Mouse (Mus musculus) thymus, postnatal 14 days (tissue): ENCODE results near the gene Bola2.

Source experiments
- DNase-seq: peaks from one replicate; pipeline ENCODE4 v3.0.0; 2021

Gene Bola2

DNA sequence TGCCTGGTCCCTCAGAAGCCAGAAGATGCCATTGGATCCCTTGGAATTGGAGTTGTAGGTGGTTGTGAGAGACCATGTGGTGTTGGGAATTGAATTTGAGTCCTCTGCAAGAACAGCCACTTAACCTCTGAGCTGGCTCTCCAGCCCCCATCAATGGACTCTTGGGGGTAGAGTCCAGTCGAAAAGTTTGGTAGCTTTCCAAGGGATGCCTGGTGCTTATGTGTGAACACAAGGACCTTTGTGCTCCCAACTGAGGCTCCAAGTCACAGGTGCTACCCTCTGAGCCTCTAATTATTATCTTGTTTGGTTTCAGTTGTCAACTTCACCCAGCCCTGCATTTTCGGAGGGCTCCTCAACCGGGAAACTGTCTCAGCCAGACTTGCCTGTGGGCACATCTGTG is 4.5 kb upstream of the Bola2 start:
- DNase-seq: no peak

DNA sequence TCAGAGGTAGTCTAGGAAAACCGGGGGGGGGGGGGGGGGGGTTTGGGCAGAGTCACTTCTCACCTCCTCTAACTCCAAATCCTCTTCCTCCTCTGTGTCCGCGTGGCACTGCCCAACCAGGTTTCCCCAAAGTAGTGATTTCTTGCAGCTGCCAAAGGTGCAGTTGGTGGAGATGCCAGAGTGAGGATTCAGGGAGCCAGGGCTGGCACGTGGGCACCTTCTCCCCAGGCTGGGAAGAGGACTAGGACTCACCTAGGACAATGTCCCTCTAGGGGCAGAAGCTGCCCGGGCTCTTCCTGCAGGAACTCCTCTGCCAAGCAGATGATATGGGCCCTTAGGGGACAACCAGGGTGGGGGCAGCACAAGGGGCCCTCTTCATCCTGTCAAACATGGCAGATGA is 3.5 kb upstream of the Bola2 start:
- no peak for DNase-seq

DNA sequence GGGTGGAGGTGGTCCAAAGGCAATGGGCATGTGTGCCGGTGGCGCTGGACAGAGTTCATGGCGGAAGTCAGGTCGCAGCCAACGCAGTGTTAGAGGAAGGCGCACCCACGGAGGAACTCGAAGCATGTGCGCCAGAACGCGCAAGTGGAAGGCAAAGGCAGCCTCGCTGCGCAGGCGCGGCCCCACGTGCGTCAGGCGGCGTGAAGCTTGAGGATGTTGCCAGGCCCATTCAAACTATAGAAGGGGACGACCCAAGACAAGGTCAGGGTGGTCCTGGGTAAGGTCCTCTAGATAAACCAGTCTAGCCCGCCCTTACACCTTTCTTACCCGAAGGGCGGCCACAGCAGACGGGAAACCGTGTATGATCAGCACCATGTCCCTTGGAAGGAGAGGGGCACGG is 2.8 kb upstream of the Bola2 start:
- no peak for DNase-seq

DNA sequence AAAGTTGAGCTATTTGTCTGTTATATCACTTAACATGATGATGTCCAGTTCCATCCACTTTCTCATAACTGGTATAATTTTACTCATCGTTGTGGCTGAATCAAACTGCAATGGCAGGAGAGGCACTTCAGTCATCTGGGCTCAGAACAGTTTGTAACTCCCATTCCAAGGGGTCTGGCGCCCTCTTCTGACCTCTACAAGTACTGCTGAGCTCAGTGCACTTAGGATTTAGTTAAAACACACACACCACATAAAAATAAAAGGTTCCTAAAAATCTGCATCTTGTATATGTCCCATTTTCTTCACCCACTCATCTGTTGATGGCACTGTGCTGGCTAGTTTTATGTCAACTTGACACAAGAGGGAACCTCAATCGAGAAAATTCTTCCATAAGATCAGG is 1.9 kb upstream of the Bola2 start:
- DNase-seq: peak; percentile 90

DNA sequence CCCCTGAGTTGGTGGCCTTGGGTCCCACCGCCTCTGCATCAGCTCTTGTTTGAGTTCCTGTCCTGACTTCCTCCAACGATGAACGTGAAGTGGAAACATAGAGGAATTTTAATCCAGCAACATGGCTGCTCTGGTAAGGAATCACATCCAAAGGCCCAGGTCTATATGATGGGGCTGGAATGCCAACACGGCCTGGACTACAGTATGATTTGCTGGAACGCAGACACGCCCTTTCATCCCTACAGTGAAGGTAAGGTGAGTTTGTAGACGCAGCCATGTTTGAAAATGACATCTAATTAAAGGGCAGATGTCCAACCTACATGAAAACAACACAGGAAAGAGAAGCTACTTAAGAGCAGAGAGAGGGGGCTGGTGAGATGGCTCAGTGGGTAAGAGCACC is 1.4 kb upstream of the Bola2 start:
- DNase-seq: no peak

DNA sequence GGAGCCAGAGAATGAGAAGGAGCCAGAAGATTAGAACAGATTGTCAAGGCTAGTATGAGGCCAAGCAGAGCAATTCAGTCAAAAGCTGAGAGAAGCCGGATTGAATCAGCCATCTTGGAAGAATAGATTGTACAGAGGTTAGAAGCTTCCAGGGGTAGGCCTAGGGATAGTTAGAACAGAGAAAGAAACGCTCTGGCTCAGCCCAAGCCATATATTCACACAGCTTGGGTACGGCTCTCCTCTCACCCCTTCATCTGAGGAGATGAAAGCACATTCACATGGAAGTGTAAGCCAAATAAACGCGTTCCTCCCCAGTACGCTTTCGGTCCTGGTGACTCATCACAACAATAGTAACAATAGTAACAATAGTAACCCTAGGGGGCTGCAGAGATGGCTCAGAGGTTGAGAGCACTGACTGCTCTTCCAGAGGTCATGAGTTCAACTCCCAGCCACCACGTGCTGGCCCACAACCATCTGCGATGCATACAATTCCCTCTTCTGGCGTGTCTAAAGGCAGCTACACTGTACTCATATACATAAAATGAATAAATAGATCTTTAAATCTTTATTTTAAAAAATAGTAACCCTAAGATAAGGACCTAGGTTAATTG is 655 bp upstream of the Bola2 start:
- DNase-seq: no peak

DNA sequence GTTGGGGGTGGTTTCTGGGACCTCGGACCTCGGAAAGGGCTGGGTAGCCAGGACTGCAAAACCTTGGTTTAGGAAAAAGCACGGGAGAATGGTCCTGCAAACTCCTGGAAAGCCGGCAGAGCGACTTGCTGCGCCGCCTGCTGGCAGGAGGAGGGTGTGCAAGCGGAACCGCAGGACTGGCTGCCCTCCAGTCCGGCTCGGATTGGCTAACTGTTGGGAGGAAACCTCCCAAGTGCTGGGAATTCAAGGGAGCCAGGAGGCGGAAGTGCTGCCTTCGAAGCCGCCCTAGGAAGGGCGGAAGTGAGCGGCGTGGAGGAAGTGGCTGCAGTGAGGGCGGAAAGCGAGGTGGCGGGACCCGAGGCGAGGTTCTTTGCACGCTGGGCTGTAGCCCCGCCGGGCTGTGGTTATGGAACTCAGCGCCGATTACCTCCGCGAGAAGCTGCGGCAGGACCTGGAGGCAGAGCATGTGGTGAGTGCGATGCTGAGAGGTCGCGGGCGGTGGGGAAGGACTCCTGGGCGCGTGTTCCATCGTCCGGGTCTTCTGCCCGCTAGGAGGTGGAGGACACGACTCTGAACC is 518 bp downstream of the Bola2 start, which contains the start of gene Slx1b:
Slx1b (minus strand) TSS at position 154 of the 577 bp plus-strand sequence.
- peak; percentile 93 for DNase-seq

DNA sequence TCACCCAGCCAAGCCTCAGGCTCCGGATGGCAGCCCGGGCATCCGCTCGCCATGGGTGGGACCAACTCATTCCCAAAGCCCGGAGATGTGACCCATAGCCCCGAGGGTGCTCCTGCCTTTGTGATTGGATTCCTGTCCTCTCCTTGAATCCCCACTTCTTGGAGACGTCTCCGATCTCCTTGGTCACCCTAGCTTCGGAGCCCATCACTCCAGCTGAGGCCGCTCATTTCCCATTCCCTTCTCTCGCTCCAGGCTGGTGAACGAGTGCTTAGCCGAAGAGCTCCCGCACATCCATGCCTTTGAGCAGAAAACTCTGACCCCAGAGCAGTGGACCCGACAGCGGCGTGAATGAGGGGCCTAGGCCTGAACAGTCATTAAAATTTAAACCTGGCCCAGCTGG is 1.1 kb downstream of the Bola2 start:
- DNase-seq: no peak

DNA sequence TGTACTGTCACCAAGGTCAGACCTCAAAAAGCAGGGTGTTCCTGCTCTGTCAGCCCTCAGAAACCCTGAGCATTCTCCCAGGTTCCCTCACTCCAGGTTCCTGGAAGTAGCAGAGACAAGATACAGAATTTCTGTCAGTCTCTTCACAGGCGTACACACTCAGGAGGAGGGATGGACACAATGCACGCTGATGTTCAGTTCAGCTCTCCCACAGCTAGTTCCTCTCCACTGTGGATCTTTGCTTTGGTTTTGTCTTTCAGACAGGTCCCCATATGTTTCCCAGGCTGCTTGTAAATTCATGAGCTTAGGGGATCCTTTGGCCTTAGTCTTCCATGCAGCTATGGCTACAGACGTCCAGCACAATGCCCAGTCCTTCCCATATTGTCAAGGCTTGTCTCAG is 1.7 kb downstream of the Bola2 start:
- DNase-seq: no peak

DNA sequence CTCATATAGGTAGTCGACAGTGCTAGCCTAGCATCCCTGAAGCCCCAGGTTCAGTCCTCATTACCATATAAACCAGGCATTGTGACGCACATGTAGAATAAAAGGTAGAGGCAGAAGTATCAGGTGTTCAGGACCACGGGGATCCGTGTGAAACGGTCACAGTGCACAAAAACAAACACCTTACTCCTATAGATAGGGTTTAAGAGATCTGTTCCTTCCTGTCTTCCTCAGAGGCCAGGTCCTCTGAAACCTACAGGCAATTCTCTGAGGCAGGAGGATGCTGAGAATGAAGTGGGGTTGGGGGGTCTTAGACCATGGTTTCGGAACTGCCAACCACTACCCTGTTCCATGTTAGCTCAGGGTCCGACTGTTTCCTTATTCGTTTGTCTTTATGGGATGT is 2.6 kb downstream of the Bola2 start:
- DNase-seq: no peak

DNA sequence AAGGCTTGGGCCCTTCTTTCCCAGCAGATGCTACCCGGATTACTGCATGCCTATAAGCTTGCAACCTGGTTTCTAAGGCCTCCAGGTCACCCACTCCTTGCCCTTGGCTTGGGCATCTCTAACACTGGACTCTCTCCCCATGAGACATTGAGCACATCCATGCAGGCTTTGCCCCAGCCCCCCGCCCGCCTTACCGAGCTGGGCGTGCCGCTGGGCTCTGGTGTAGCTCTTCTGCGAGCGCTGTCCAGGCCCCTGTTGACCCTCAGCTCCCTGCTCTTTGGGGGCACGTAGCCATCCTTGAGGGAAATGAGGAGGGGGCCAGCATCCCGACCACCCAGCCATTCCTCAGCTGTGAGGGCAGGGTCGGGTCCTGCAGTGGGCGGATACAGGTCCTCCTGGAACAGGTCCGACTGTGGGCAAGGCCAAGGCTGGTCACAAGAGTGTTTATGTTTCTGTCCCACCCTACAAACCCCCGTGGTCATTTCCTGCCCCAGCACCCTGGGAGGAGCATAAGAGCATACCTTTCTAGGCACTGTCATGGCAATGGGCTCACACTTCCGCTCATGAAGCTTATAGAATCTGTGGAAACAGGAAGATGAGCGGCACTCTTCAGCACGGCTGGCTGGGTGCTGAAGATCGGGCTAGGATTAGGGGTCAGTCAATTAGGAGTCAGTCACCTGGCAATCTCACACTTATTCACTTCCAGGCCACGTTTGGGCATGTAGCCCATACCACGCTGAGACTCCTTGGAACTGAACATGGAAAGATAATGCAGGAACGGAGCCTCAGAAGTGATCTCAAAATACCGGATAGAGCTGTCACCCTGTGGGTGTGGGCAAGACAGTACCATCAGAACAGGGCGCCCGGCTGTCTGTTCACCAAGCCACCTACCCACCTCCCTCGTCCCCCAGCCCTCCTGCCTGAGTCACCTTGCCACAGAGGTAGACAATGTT is 5.1 kb downstream of the Bola2 start:
- peak; percentile 22 for DNase-seq

DNA sequence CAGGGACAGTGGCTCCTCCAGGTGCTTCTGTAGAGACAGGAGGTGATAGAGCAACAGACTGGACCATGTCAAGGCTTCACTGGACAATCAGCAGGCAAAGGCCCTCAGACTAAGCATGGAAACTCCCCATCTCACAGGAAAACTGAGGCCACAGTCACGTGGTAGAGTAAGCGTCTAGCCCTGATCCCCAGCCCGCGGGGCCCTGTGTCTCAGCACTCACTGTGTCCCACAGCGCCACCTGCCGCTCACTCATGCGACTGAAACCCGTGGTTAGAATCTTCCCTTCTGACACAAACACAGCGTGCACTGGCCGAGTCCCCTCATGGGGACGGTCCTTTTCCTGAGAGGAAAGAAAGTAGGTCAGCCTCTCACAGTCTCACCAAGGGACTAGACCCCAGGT is 5.9 kb downstream of the Bola2 start:
- DNase-seq: peak; percentile 97

DNA sequence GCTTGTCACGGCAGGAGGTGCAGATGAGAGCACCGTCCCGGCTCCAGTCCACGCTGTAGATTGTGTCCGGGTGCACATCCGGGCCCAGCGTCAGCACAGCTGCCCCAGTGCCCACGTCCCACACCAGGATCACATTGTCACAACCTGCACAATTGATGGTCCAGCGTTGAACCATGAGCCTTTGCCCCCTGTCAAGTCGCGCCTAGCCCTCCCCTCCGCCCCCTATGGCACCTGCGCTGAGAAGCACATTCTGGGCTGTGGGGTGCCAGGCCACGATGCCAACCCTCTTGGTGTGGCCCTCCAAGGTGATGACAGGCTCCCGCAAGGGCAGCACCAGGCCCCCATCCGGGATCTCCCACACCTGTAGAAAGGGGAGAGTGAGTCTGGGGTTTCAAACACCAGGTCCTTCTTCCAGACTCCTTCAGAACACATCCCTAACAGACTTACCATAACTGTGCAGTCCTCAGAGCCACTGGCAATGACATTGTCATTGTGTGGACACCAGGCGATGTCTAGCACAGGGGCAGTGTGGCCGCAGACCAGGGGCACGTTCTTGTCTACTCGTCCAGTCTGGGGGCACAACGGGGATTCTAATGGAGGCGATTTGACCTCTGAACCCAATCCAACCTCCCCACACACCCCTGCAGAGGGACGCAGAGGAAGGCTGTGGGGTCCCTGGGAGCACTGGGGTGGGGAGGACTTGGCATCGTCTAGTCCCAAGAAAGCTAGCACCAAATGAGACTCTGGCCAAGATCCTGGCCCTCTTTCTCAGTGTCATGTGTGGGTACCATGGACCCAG is 6.6 kb downstream of the Bola2 start:
- DNase-seq: peak; percentile 63

DNA sequence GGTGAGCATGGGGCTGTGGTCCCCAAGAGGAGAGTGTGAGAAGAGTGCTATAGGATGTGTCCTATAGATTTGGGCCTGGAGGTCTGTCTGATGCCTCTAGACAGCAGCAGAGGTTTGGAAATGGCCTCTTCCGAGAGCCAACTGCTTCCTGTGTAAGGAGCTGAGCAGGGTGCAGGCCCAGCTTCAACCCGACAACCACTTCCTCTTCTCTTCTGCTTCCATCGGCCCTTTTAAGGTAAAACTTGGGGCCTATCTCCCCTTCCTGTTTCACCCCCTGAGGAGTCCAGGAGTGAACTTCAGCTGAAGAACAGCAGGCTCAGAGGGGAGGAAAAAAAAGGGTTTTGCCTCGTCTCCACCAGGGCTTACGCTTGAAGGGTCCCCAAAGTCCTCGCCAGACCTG is 7.2 kb downstream of the Bola2 start:
- peak; percentile 84 for DNase-seq

DNA sequence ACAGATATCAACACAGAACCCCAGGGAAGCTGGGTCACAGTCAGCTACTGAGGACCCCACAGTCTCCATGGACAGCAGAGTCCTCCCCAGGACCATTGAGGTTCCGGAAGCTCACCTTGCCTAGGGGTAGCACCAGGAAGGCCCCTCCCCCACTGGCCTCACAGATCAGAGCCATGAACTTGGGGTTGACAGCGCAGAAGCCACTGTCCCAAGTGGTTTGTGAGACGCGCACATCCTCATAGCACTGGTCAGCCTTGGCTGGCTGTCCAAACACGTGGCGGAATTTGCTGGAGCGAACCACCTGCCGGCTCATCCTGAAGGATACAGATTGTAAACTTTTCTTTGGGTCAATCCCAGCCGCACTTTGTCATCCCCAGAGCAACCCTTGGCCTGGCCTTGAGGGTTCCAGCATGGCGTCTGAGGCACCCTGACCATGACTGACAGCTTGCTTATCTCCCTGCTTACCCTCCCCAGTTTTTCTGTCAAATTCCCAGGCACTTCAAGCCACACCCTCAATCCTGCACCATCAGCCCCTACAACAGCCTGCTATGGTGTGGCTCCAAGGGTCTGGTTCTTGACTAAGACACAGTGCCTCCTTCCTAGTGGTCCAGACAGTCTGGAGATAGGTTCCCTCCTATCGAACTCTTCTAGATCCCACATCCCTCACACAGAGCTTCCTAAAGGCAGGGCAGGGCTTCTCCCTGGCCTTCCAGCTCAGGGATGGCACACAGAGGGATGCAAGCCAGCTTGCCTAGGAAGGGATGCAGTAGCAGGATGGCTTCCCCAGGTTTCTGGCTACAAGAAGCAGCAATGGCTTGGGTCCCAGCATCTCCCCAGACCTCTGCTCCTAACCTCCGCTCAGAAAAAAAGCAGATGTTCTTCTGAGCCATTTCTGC is 7.9 kb downstream of the Bola2 start:
- peak; percentile 86 for DNase-seq

DNA sequence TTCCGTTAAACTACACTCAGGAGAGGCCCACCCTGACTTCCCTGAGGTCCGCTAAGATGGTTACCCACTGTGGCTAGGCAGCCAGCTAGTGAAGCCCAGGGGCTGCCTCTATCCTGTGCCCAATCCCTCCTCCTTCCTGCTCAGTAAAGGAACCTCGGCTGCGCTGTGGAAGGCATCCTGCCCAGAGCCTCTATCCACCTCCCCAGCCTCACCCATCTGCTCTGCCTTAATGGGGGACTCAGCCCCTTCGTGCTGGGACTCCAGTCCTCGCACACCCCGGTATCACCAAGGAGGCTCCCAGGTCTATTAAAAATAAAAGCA is 8.5 kb downstream of the Bola2 start:
- DNase-seq: peak; percentile 68

DNA sequence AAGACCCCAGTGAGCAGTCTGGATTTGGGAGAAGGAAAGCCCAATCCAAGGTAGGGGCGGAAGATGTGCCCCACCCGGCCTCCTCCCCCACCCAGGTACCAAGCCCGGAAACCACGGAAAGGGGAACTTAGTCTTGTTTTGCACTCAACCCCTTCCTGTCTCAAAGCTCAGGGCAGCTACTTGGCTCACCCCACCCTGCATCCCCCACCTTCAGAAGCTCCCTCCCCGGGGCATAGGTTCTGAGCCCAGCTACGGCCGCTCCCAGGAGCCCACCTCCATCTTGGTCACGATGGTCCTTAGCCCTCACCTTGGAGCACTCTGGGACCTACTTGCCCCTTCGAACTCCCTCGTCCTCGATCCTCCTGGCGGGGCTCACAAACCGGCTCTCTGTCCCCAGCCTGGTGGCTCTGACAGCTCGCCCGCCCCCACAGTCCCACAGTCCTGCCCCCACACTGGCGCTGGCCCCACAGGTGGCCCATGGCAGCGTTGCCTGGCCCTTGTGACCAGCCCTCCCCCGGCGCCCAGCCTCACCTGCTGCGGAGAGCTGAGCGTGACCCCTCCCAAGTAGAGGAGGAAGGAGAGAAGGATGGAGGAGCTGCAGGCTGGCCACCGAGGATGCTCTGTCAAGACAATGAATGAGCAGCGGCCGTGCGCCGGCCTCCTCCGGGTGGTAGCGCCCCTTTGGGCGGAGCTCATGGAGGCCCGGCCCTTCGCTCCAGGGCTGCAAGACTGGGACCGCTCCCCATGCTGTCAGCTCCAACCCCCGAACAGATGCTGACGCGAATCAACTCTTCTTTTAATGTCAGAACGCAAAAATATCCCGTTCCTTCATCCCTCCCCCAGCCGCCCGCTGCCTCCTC is 9.2 kb downstream of the Bola2 start:
- peak; percentile 94 for DNase-seq

DNA sequence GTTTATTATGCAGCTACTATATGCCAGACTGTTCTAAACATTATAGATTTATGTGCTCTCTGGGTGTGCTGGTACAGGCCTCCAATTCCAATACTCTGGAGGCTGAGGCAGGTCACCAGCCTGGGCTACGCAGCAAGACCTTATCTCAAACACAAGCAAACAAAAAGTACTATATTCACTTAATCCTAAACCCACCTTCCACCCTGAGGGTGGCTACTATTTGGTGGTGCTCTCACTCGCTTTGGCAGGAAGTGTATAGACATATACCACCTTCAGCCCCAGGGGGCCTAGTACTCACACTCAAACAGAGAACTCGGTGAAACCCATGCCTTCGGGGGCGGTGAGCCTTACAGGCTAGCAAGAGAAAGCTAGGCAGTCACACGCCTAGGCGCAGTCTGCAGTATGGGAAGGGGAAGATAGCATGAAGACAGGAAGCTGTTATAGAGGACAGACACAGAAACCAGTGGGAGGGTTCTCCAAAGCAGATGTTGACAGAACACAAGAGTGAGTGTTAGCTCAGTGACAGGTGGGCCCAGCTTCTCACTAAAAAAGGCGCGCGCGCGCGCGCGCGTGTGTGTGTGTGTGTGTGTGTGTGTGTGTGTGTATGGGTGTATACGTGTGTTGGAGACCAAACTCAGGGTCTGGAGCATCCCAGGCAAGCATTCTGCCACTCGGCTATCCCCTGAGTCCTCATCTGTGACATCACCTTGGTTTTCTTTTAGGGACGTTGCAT is 12.4 kb downstream of the Bola2 start, which contains the start of gene Coro1a:
Coro1a (minus strand) TSS at position 346 of the 733 bp plus-strand sequence.
- peak; percentile 88 for DNase-seq

DNA sequence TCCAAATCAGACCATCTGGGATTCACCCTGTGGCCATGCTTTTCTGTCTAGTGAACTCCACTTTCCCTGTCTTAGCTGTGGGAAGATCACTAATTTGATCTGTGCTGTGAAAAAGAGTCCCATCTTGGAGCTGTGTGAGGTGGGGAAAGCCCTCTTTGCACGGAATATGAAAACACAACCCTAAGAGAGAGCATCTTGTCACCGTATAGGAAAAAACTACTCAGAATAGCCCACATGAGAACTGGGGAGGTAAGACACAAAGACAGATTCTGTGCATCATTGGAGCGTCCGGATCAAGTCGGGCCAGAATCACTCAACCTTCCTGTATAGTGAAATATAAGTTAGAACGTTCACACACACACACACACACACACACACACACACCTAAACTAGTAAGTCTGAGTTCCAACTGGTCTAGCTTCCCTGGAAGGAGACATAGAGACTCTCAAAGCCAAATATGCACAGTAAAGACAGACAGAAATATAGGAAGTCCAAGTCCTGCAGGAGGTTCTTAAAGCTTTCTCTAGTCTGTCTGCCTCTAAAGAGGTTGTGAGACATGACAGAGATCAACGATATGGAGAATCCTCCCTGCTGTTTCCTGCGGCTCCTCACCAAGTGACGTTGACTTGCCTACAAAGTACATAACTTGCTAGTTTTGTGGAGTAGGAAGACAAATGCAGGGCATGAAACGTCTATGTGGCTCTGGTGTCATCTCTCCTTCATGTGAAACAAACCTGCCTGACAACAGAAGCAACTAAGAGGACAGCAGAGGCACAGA is 13.2 kb downstream of the Bola2 start:
- DNase-seq: no peak

DNA sequence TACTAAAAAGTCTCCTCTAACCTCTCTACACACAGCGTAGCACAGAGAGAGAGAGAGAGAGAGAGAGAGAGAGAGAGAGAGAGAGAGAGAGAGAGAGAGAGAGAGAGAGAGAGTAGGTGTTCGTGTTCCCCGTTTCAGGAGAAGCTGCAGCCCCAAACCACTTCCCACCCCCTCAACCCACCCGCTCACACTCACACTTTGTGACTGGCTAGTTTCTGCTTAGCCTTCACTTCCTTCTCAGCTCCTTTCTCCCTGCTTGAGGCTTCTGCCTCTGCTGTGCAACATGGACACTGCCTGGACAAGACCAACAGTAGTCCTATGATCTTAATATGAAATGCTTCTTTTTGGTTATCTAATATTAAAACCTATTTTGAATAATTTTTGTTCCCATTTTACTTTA is 15.1 kb downstream of the Bola2 start:
- DNase-seq: peak; percentile 46
